Mouse (Mus musculus): ENCODE measurements at regions not wholly inside any gene's neighbourhood (a gene's known extent, or its start where the extent isn't known, plus 50 kb on each side); places are given as distances from the start of the nearest gene placed in this dataset.

GRCm38 (mm10) chr16:86011051-86011450 lies 109.4 kb upstream of the Adamts5 start:
- intact Hi-C loops (cut with DNase I) = no loop called here
- no peak for DNase-seq (ENCODE audit: extremely low spot score in 1 of 2, low spot score in 2 of 2)

- intact Hi-C loops (cut with DNase I) = no loop called here
- no peak for DNase-seq (ENCODE audit: extremely low spot score in 1 of 2, low spot score in 2 of 2)
Observed at GRCm38 (mm10) chr16:86009638-86010329, 108.2 kb upstream of the Adamts5 start.

DNA sequence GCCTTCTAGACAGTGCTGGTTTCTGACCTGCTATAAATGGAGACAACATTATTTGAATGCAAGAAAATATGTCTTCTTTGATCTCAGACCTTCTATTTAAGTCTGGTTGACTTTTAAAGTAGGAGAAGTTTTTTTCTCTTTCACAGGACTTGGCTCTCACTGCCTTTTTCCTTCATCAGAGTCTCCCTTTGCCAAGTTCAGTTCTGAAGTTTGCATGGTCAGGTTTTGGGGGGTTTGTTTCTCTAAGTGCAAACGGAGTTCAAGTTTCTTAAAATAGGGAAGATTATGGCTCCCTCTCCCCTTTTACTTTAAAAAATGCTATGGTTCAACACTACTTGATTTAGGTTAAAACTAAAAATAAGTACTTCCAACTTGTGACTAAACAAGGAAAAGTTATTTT lies 106.2 kb upstream of the Adamts5 start:
- no peak for DNase-seq (ENCODE audit: extremely low spot score in 1 of 2, low spot score in 2 of 2)
- intact Hi-C loops (cut with DNase I) = no loop called here

DNA sequence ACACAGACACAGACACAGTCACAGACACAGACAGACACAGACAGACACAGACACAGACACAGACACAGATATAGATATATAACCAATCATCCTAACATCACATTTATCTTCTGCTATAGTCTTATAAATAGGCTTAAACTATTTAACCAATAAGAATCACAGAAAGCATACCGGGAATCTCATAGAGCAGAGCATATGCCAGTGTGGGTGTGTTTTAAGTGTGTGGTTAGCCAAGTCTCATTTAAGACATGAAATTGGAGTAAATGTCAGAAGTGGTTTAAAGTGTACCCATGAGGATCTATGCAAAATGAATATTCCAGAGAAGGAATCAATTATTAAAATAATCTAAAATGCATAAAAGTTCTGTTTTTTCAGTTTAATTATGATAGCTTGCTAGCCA lies 99.2 kb upstream of the Adamts5 start:
- intact Hi-C loops (cut with DNase I) = no loop called here
- no peak for DNase-seq (ENCODE audit: extremely low spot score in 1 of 2, low spot score in 2 of 2)

GRCm38 (mm10) chr16:85985841-85986240 lies 84.2 kb upstream of the Adamts5 start:
- intact Hi-C loops (cut with DNase I) = no loop called here
- no peak for DNase-seq (ENCODE audit: extremely low spot score in 1 of 2, low spot score in 2 of 2)

- peak in 1 of 2 experiments; percentile 7 for DNase-seq (ENCODE audit: extremely low spot score in 1 of 2, low spot score in 2 of 2)
- intact Hi-C loops (cut with DNase I) = no loop called here
Observed at GRCm38 (mm10) chr16:85977102-85977501, 75.5 kb upstream of the Adamts5 start.

DNA sequence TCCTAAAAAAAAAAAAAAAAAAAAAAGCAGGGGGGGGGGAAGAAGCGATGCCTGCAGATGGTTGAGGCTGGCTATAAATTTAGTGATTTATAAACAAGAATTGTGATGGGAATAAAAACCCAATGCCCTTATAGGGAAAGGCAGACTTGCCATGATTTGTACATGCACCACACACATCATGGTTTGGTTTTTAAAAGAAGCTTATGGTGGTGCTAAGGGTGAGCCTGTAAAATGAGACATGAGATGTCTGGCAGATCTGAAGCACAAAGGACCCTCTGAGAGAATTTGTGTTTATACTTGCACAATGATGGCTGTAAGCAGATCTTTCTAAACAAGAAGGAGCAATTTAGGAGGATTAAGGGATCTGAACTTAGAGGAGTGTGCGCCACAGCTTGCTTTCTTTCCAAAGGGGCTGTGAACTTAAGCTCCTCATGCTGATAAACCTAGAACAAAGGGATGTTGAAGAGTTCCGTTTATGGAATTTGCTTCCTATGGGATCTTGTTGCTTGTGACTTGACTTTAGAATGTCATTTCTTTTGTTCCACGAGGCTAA lies 65.3 kb upstream of the Adamts5 start:
- no peak for DNase-seq (ENCODE audit: extremely low spot score in 1 of 2, low spot score in 2 of 2)
- intact Hi-C loops (cut with DNase I) = no loop called here

- intact Hi-C loops (cut with DNase I) = no loop called here
- DNase-seq (ENCODE audit: extremely low spot score in 1 of 2, low spot score in 2 of 2) = no peak
Observed at GRCm38 (mm10) chr16:85966251-85966650, 64.6 kb upstream of the Adamts5 start.

- intact Hi-C loops (cut with DNase I) = no loop called here
- DNase-seq (ENCODE audit: extremely low spot score in 1 of 2, low spot score in 2 of 2) = peak in 1 of 2 experiments; percentile 10
Observed at GRCm38 (mm10) chr16:85964352-85965210, 63.0 kb upstream of the Adamts5 start.

DNA sequence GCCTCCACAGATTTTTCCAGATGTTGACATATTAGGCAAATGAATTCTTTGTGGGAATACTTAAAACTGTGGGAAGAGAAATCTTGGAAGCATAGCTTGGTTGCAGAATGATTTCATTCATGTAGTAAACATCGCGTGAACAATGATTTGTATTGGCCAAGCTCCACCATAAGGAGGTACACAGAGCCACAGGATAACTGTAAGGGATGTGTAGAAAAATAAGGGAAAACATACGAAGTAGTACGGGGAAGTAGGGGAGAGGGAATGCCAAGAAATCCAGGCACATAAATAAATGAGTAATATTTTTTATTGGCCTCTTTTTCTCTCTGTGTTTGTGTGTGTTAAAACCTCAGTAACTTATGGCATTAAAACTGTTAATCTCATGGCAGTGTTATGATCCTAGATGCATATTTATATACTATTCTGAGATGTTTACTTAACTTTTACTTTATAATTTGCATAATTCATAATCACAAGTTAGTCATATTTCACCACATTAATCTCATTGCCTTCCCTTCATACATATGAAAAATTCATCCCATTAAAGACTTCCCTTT lies 54.5 kb upstream of the Adamts5 start:
- intact Hi-C loops (cut with DNase I) = no loop called here
- no peak for DNase-seq (ENCODE audit: extremely low spot score in 1 of 2, low spot score in 2 of 2)

DNA sequence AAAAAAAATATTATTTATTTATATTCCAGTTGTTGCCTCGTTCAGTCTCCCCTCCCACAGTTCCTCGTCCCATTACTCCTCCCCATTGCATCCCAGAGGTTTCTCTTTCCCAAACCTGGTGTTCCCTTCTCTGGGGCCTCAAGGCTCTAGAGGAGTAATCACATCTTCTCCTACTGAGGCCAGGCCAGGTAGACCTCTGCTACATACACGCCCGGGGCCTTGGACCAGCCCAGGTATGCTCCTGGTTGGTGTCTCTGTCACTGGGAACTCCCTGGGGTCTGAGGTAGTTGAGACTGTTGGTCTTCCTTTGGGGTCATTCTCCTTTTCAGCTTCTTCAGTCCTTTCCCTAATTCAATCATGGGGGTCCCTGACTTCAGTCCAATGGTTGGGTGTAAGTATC lies 50.0 kb upstream of the Adamts5 start:
- intact Hi-C loops (cut with DNase I) = no loop called here

More for the DNA sequence above, 50.0 kb upstream of the Adamts5 start:
- DNase-seq (ENCODE audit: extremely low spot score in 1 of 2, low spot score in 2 of 2) = no peak

Data from left cerebral cortex, postnatal 10 days (tissue).